Mouse (Mus musculus) left cerebral cortex, adult 18-20 months (tissue): Measurements from ENCODE around the gene Cdk6. TPM values are rescaled to one million over a fixed set of nuclear protein-coding genes. Genes with fewer than 3 reads are reported as not detected.
"Not testable (repeated sequence)": the region's sequence is repeated elsewhere in the genome, so short reads cannot be mapped to it uniquely, and the experiment has no call there.

Source experiments
- DNase-seq, 2 experiments: peaks; one replicate each; pipeline ENCODE4 v3.0.0; 2021 to 2022; ENCODE audit warnings: low spot score in 2 of 2, mixed read lengths in 1 of 2
- total RNA-seq, 2 experiments: library from RNA; stranded (reverse); gene quantifications; 2 replicates each; pipeline ENCODE4 v1.2.3; 2021

Cdk6 gene
- total RNA-seq, 2 experiments from 2014 or later: 2.2 to 3.8 TPM

GRCm38 (mm10) chr5:3420832-3421228 is 79.5 kb downstream of the Cdk6 start:
- no peak for DNase-seq

DNA sequence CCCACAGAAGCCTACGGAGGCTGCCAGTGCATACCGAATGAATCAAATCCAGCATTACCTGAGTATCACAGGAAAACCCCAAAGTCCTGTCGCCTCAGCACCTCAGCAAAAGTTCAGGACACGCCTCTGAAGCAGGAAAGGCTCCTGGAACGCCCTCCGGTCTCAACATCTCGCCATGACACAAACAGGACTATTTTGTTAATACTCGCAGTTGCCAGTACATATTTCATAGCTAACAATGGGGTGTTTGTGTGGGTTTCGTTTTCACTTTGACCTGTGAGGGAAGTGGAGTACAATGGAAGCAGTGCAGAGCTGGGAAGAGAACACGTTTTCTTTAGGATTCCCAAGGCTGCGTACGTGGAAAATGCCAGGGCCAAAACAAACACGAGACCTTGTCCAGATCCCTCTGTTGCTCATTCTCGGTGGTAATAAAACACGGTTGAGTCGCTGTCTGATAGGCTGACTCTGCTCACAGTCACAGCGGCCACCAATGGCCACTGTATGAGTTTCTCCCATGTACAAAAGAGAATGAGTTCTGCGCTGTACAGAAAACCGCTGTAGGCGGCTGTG is 91.9 kb downstream of the Cdk6 start:
- not testable (repeated sequence) for DNase-seq

DNA sequence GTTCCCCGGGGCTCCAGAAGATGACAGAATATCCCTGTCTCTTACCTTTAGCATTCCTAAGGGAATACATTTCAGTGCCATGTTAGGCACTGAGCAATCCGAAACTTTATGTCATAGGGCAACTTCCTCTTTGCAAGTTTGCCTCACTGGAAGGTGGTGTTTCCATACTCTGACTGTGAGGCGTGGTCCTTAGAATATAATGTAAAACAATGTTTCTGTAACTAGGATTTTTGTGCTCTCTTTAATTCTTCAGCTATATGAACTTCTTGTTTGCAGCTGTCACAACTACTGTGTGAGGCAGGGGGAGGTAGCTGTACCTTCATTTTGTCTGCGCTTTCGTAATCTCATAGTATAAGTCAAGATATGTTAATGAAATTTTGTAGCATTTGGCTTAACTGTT is 92.8 kb downstream of the Cdk6 start:
- not testable (repeated sequence) for DNase-seq

DNA sequence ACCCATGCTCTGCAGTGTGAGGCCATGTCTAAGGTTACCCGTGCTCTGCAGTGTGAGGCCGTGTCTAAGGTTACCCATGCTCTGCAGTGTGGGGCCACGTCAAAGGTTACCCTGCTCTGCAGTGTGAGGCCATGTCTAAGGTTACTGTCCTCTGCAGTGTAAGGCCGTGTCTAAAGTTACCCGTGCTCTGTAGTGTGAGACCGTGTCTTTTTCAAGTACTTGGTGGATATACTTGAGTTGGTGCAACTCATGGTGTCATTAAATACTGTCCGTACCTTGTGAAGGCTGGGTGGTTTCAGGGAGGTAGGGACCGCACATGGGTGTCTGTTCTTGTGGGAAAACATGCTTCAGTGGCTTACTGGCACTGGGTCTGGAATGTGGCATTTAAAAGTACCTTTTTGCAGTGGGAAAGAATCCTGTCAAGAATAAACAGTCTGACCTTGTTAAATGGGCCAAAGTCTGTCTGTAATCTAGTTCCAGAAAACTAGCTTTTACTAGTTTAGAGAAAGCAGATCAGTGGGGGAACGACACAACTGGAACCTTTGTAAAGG is 97.2 kb downstream of the Cdk6 start:
- not testable (repeated sequence) for DNase-seq

- not testable (repeated sequence) for DNase-seq
Observed at GRCm38 (mm10) chr5:3439386-3439785, 98.1 kb downstream of the Cdk6 start.

DNA sequence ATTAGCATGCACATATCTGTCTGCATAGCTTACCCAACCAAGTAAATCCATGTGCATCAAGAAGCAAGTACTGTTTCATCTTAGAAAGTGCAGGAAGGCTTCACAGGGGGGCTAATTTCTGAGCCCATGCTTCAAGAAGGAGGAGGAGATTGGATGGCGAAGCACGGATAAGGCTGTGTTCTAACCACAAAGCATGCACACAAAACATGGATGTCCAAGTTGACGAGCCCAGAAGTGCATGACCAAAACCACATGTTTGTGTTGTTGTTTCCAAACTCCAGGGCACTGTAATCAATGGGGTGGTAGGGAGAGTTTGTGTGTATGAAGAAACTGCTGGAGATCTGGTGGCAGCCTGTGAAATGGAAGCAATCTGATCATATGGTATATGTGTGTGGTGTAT is 101.2 kb downstream of the Cdk6 start:
- DNase-seq: not testable (repeated sequence)

GRCm38 (mm10) chr5:3451233-3451632 is 109.9 kb downstream of the Cdk6 start:
- DNase-seq: not testable (repeated sequence)

- DNase-seq: not testable (repeated sequence)
Observed at GRCm38 (mm10) chr5:3453946-3454345, 112.7 kb downstream of the Cdk6 start.

DNA sequence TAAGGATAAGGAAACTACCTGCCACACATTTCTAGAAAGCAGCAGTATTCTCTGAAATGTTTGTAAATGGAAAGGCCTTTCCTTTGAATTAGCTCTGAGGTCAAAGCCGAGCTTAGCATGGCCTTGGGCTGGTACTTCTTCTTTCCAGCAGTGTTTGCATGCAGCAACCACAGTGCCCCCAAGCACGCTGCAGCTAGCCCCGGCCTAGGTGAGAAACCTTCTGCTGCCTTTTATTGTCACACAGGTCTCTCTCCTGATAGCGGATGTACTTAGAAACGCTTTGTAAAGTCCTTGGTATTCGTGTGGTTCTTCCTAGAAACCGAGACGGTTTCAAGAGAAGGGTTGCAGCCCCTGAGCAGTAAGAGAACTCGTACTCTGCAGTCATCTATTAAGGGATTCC is 119.6 kb downstream of the Cdk6 start:
- DNase-seq: no peak

GRCm38 (mm10) chr5:3461401-3461800 is 120.1 kb downstream of the Cdk6 start:
- DNase-seq: no peak

DNA sequence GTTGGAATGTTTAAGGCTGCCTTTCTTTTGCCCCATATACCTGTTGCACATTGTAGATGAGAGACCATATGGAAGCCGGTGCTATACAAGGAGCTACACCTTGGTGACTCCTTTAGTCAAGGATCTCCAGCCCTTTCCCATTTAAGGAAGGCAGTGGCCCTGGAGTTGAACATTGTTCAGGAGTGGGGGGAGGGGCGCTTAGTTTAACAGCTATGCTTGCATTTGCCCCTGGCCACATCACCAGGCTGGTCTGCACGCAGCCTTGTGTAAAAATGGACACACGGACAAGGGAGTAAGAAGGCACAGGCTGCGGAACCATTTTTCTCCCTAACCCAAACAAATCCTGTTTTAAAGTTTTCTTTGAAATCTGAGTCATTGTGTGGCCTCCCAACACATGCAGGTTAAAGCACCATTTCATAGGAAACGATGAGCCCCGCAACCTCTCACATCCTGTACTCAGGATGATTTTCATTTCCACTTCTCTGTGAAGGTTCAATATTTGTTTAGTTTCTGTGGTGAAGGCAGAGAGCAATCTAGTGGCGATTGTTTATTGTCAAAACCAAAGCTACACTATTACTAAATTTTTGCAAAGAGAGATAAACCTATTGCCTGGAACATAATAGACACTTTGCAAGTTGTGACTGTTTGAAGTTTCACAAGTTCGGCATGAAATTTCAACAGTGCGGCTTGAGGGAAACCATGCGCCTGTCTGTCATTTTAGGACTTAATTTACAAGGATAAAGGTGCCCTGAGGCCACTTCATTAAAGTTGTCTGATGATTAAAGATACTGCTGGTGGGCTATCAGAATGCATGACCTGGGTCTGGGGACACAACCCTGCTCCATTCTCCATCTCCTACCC is 121.8 kb downstream of the Cdk6 start:
- DNase-seq: no peak

- DNase-seq: no peak
Observed at GRCm38 (mm10) chr5:3463758-3464157, 122.5 kb downstream of the Cdk6 start.

DNA sequence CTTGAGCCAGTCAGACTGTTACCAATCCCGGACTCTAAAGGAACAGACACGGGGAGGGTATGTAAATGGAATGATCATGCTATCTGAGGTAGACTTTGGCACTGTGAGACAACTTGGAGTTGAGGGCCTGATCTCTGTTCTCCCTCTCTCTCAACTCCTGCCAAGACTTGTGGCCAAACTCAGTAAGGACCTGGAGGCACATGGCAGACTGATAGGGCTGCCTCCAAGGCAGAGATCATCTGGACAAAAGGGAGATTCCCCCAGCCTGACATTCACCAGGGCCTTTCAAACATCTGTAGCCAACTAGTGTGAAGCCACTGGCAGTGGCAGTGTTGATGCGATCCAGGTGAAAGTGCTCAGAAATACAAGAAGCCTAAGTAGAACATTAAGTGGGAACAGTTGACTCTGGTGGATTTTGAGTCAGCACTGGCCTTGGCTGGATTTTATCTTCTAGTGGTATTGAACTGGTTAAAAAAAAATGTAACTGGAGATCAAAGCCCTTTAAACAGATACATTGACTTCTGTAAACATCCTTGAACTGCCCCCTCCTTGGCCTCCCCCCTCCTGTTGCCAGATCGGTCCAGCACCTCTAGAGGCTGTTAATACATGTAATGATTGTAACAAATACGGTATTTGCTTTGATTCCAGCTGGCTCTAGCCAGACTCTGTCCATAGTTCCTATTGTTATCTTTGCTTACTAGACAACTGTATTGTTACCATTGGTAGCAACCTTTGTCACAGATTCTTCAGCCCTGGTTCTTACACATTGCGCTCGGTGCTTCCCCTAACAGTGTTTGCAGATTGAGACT is 125.0 kb downstream of the Cdk6 start:
- DNase-seq: no peak

GRCm38 (mm10) chr5:3470866-3471265 is 129.6 kb downstream of the Cdk6 start:
- DNase-seq: no peak

- no peak for DNase-seq
Observed at GRCm38 (mm10) chr5:3472311-3473156, 131.2 kb downstream of the Cdk6 start.

DNA sequence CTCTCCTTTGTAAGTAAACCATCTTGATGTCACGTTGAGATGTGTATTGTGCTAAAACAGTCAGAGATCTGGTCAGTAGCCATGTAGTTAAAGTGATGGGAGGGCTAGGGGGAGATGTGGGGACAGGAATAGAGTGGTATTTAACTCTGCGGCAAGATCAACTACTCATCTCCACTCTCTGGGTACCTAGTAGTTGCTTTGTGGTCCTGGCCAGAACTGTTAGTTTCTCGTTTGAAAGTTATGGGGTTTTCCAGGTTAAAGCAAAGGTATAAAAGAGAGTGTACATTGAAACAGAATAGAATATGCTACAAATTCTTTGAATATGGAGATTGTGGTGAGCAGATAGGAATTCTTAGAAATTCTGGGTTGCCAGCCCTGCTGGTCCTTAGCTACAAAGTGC is 136.4 kb downstream of the Cdk6 start:
- DNase-seq: no peak

DNA sequence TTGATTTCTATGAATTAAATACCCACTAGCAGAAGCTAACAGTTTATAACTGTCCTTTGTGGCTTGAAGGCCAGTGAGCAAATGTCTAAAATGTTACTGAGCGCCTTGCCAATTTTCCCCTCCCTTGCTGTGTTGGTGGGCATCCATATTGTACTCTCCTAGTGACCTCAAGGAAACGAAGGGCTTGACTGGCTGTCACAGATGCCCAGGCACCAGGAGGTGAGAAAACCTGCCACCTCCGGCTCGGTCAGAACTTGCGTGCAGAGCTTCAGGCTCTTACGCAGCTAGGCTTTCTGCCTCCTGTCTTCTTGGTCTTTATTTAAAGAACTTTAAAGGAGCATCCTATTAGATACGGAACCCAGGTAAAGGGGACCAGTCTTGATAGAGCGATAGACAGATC is 136.9 kb downstream of the Cdk6 start:
- DNase-seq: no peak

GRCm38 (mm10) chr5:3479016-3479795 is 137.9 kb downstream of the Cdk6 start:
- no peak for DNase-seq

- no peak for DNase-seq
Observed at GRCm38 (mm10) chr5:3480637-3481395, 139.5 kb downstream of the Cdk6 start.
